Mouse (Mus musculus) R1 (cell line): ENCODE measurements at regions not wholly inside any gene's neighbourhood (a gene's known extent, or its start where the extent isn't known, plus 50 kb on each side); places are given as distances from the start of the nearest gene placed in this dataset.

Experiments used
- DNase-seq: peaks from one replicate; pipeline ENCODE4 v3.0.0-alpha.2; 2018; ENCODE audit warnings: low read depth, low spot score

- peak; percentile 6 for DNase-seq
These were observed 194.6 kb downstream of the Gm43517 start for GRCm38 (mm10) chr12:49579451-49580190.

GRCm38 (mm10) chr12:49583849-49584248, 198.9 kb downstream of the Gm43517 start:
- DNase-seq: no peak

GRCm38 (mm10) chr12:49622264-49622663, 237.3 kb downstream of the Gm43517 start:
- no peak for DNase-seq

- no peak for DNase-seq
These were observed 242.2 kb downstream of the Gm43517 start for GRCm38 (mm10) chr12:49627222-49627621.

GRCm38 (mm10) chr12:49628014-49628413, 243.0 kb downstream of the Gm43517 start:
- DNase-seq: no peak

GRCm38 (mm10) chr12:49649104-49650063, 264.4 kb downstream of the Gm43517 start:
- peak; percentile 46 for DNase-seq
